Mouse (Mus musculus): ENCODE results near the gene Farsb.

- no peak for TF ChIP-seq CTCF (IDR thresholded peaks at IDR 0.05; ENCODE audit: low read depth)
- TF ChIP-seq EP300 (IDR thresholded peaks at IDR 0.05; ENCODE audit: low read depth) = no peak
Observed at GRCm38 (mm10) chr1:78448091-78448490, 40.6 kb downstream of the Farsb start.

All from liver, embryonic 14.5 days (tissue).